Mouse (Mus musculus) ES-E14 (cell line): ENCODE data around the gene Cep131. TPM values are rescaled to one million over a fixed set of nuclear protein-coding genes. Genes with fewer than 3 reads are reported as not detected.

Experiments used
- DNase-seq: peaks from one replicate; pipeline ENCODE4 v3.0.0-alpha.2; 2013; ENCODE audit warnings: low read depth, low spot score
- H3K27ac ChIP-seq: 2 replicates; pipeline ENCODE4 v1.5.1; 2012; ENCODE audit warnings: low read depth, mild to moderate bottlenecking, low read length, moderate library complexity, mixed read lengths; ENCODE audit not compliant: poor library complexity, insufficient read depth, severe bottlenecking
- H3K36me3 ChIP-seq: 2 replicates; pipeline ENCODE4 v1.6.1; 2012; ENCODE audit warnings: mild to moderate bottlenecking, low read length, moderate library complexity, mixed read lengths; ENCODE audit not compliant: control insufficient read depth, poor library complexity, insufficient read depth, severe bottlenecking
- H3K4me1 ChIP-seq, 2 experiments: fragments of 150-350 bp in 1 of 2; sonication (generic) in 1 of 2; 2 replicates each; pipeline ENCODE4 v1.6.1; 2012; ENCODE audit warnings: low read length in 2 of 2, mild to moderate bottlenecking in 1 of 2, mixed read lengths in 1 of 2; ENCODE audit not compliant: control insufficient read depth in 2 of 2, insufficient read depth in 2 of 2, poor library complexity in 1 of 2
- H3K4me3 ChIP-seq, 2 experiments: fragments of 150-350 bp in 1 of 2; sonication (generic) in 1 of 2; 2 replicates each; pipeline ENCODE4 v1.5.1; 2012; ENCODE audit warnings: low read length in 2 of 2, low read depth in 1 of 2, mild to moderate bottlenecking in 1 of 2, mixed read lengths in 1 of 2; ENCODE audit not compliant: insufficient read depth in 1 of 2, poor library complexity in 1 of 2, severe bottlenecking in 1 of 2
- H3K9ac ChIP-seq: 2 replicates; pipeline ENCODE4 v1.6.1; 2012; ENCODE audit warnings: low read depth, mild to moderate bottlenecking, low read length, mixed read lengths; ENCODE audit not compliant: poor library complexity, insufficient read depth, severe bottlenecking
- H3K9me3 ChIP-seq: fragments of 150-350 bp; sonication (generic); 2 replicates; pipeline ENCODE4 v1.6.1; 2012; ENCODE audit warnings: low read depth, mild to moderate bottlenecking, low read length; ENCODE audit not compliant: control insufficient read depth, insufficient read depth
- CHD2 ChIP-seq: IDR thresholded peaks from 2 replicates; pipeline ENCODE4 v1.6.1; 2014; ENCODE audit warnings: mild to moderate bottlenecking, low read depth, low read length, inconsistent platforms
- HCFC1 ChIP-seq: IDR thresholded peaks from 2 replicates; pipeline ENCODE4 v1.6.1; 2012; ENCODE audit warnings: low read length, inconsistent platforms, borderline replicate concordance; ENCODE audit not compliant: insufficient read depth
- MAFK ChIP-seq: IDR thresholded peaks from 2 replicates; pipeline ENCODE4 v1.6.1; 2014; ENCODE audit warnings: mild to moderate bottlenecking, low read depth, low read length, inconsistent platforms; ENCODE audit not compliant: insufficient read depth
- ZC3H11A ChIP-seq: IDR thresholded peaks from 2 replicates; pipeline ENCODE4 v1.6.1; 2012; ENCODE audit warnings: low read depth, mild to moderate bottlenecking, inconsistent platforms, low read length, borderline replicate concordance
- ZNF384 ChIP-seq: IDR thresholded peaks from 2 replicates; pipeline ENCODE4 v1.6.1; 2012; ENCODE audit warnings: low read depth, low read length, inconsistent platforms
- in situ Hi-C, 2 experiments: fragments of 600-800 bp; cut with MboI; formaldehyde crosslinking; loops; one replicate each; pipeline ENCODE4 v1.15.1; 2025; ENCODE audit warnings: low sequenced_read_pairs in 2 of 2, inconsistent platforms in 1 of 2; ENCODE audit not compliant: unreplicated experiment in 2 of 2
- total RNA-seq: library from RNA; depleted of rRNA; stranded (reverse); fragments of 300-350 nt; gene quantifications from 2 replicates; pipeline ENCODE4 v1.2.3, GENCODE M21; 2012

The Cep131 gene
- total RNA-seq, 1 experiment, result 24.0 TPM

- Histone ChIP-seq H3K9me3 (no peaks in the 10 kb centered on the region), H3K27ac (no peak overlapping the region), H3K9ac (no peak overlapping the region), H3K4me1 (peaks cover 2 to 13% of the 10 kb centered on the region in 2 experiments; a peak in 2 of 4 replicates), H3K4me3 (no peak overlapping the region), H3K36me3 (no peaks in the 10 kb centered on the region)
- in situ Hi-C loops, result no loop called here
- TF ChIP-seq ZNF384 (no peak), MAFK (peak; percentile 45; the same call in 1 of the 2 replicates)
- no peak for DNase-seq
These were observed 56.3 kb downstream of the Cep131 start for GRCm38 (mm10) chr11:120030145-120030901.

- H3K4me3 ChIP-seq, result no peak overlapping the region
- TF ChIP-seq CHD2, result no peak
- no peak for TF ChIP-seq HCFC1
- TF ChIP-seq ZNF384, result no peak
- TF ChIP-seq MAFK, result no peak
- TF ChIP-seq ZC3H11A, result no peak
- peaks cover 2 to 13% of the 10 kb centered on the region in 2 experiments; a peak in 2 of 4 replicates for H3K4me1 ChIP-seq
- no peak overlapping the region for H3K9ac ChIP-seq
- H3K27ac ChIP-seq, result no peak overlapping the region
- H3K36me3 ChIP-seq, result no peaks in the 10 kb centered on the region
- DNase-seq, result no peak
- in situ Hi-C loops, result no loop called here
- no peaks in the 10 kb centered on the region for H3K9me3 ChIP-seq
These were observed 57.0 kb downstream of the Cep131 start for GRCm38 (mm10) chr11:120029431-120030144.

GRCm38 (mm10) chr11:120028319-120029092, 58.1 kb downstream of the Cep131 start:
- H3K9ac ChIP-seq, result peak overlapping the region; percentile 8; the same call in 1 of the 2 replicates
- no peak for TF ChIP-seq HCFC1
- TF ChIP-seq CHD2, result no peak
- TF ChIP-seq ZNF384, result no peak
- TF ChIP-seq ZC3H11A, result no peak
- TF ChIP-seq MAFK, result no peak
- H3K9me3 ChIP-seq, result no peaks in the 10 kb centered on the region
- H3K4me1 ChIP-seq, result peaks cover 2 to 13% of the 10 kb centered on the region in 2 experiments; a peak in 2 of 4 replicates
- H3K36me3 ChIP-seq, result no peaks in the 10 kb centered on the region
- no peak overlapping the region for H3K4me3 ChIP-seq
- in situ Hi-C loops, result no loop called here
- no peak for DNase-seq
- H3K27ac ChIP-seq, result no peak overlapping the region

- H3K4me3 ChIP-seq, result no peak overlapping the region
- H3K36me3 ChIP-seq, result no peaks in the 10 kb centered on the region
- no peak for DNase-seq
- H3K9ac ChIP-seq, result no peak overlapping the region
- H3K4me1 ChIP-seq, result peaks cover 2 to 13% of the 10 kb centered on the region in 2 experiments; a peak in 2 of 4 replicates
- no peaks in the 10 kb centered on the region for H3K9me3 ChIP-seq
- no peak overlapping the region for H3K27ac ChIP-seq
- in situ Hi-C loops, result no loop called here
- TF ChIP-seq ZNF384 (no peak), HCFC1 (no peak), ZC3H11A (no peak), CHD2 (no peak), MAFK (no peak)
These were observed 59.7 kb downstream of the Cep131 start for GRCm38 (mm10) chr11:120026941-120027340.
